Mouse (Mus musculus) thymus, adult 2 months (tissue): ENCODE measurements around the gene Hist1h2ab.

Source experiments
- CTCF ChIP-seq: fragments of 200-500 bp; IDR thresholded peaks from 2 replicates; pipeline ENCODE4 v1.5.1; 2012; ENCODE audit warnings: mild to moderate bottlenecking, control low read depth, low read length, moderate library complexity, borderline replicate concordance; ENCODE audit not compliant: control insufficient read depth, poor library complexity, insufficient read depth; ENCODE audit errors: extremely low read depth
- POLR2A ChIP-seq: fragments of 200-500 bp; IDR thresholded peaks from 2 replicates; pipeline ENCODE4 v1.6.1; 2012; ENCODE audit warnings: mild to moderate bottlenecking, low read length, control low read depth, moderate library complexity; ENCODE audit not compliant: control insufficient read depth, poor library complexity, insufficient read depth; ENCODE audit errors: extremely low read depth

DNA sequence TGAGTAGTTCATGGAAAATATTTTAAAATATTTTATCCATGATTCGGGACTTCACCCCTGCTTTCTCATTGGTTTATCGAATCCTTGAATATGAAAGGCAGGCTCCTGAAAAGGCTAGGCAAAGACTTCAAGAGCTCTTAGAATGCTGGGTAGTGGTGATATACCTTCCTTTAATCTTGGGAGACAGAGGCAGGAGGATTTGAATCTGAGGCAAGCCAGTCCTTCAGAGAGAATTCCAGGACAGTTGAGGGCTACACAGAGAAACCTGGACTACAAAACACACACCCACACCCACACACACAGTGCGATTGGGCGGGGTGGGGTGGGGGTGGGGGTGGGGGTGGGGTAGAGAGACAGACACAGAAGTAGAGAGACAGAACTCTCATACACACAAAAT, 3.0 kb upstream of the Hist1h2ab start:
- TF ChIP-seq CTCF (no peak), POLR2A (no peak)
